In the genomic region with DNA sequence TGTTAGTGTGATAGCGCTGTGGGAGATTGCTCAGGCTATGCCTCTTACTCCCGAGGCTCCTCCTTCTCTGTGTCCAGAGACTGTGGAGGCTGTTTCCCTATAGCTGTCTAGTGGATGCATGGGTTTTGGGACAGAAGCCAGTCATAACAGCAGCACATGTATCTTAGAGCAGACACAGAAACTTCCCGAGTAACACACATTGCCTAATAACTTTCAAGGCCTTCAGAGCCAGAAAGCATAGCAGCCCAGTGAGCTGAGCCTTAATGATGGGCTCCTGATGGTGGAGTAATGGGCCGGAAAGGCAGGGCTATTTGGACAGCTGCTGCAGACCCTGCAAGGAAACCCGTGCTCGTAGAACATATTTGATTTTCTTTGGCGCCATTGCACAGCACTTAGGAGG, we compare ENCODE assay signal across 12 mouse cellular contexts.
DNase-seq lines count a peak whose midpoint lies in the region; ATAC-seq lines count a peak whose summit lies in the region.
"Had no signal": no experiment of that assay in that cellular context is flagged by ENCODE, and none has a peak within 500 bp of the region (broad histone marks: within the 10 kb centered on the region; RNA-seq: fewer than 3 reads in every experiment).

No protein-coding gene starts in this region.

- ATAC-seq in hindbrain, embryonic 16.5 days = peak; percentile 34; the same call in 1 of the 2 replicates
- ATAC-seq in hindbrain, embryonic 11.5 days (ENCODE audit: low FRiP score) = no peak
- ATAC-seq in limb, embryonic 13.5 days (ENCODE audit: low FRiP score, low read depth) = peak; percentile 64
- ATAC-seq: Patski had no signal

- H3K9ac ChIP-seq in hindbrain, embryonic 16.5 days (ENCODE audit: low read depth, low read length) = no peak overlapping the region
- no peak overlapping the region for H3K9ac ChIP-seq in hindbrain, embryonic 11.5 days (ENCODE audit: low read depth, low read length)
- no peak overlapping the region for H3K9ac ChIP-seq in limb, embryonic 13.5 days

- peak; percentile 21 for DNase-seq in embryo, embryonic 10 days (ENCODE audit: low spot score)
- DNase-seq in embryo, embryonic 9.5 days (ENCODE audit: extremely low spot score) = no peak
- DNase-seq in hindbrain, embryonic 11.5 days (ENCODE audit: low spot score) = no peak
- no peak for DNase-seq in limb, embryonic 10.5 days (ENCODE audit: low spot score)
- peak; percentile 32 for DNase-seq in embryo, embryonic 10.5 days (ENCODE audit: low spot score)
- no peak for DNase-seq in right cerebral cortex, postnatal 4 days
- DNase-seq: cerebellum, adult 11 months; gastrocnemius, postnatal 14 days; right cerebral cortex, adult 18-20 months had no signal

- no peaks in the 10 kb centered on the region for H3K9me3 ChIP-seq in hindbrain, embryonic 16.5 days (ENCODE audit: control insufficient read depth, low read length)
- H3K9me3 ChIP-seq in hindbrain, embryonic 11.5 days (ENCODE audit: control insufficient read depth, low read length) = no peaks in the 10 kb centered on the region
- no peaks in the 10 kb centered on the region for H3K9me3 ChIP-seq in limb, embryonic 13.5 days
- no peaks in the 10 kb centered on the region for H3K9me3 ChIP-seq in limb, embryonic 10.5 days (replicated peaks)

- no peak overlapping the region for H3K4me3 ChIP-seq in hindbrain, embryonic 16.5 days (ENCODE audit: low read length)
- H3K4me3 ChIP-seq in hindbrain, embryonic 11.5 days (ENCODE audit: low read depth, low read length) = no peak overlapping the region
- no peak overlapping the region for H3K4me3 ChIP-seq in limb, embryonic 13.5 days
- no peak overlapping the region for H3K4me3 ChIP-seq in limb, embryonic 10.5 days

- no peaks in the 10 kb centered on the region for H3K27me3 ChIP-seq in hindbrain, embryonic 16.5 days (replicated peaks; ENCODE audit: control insufficient read depth, insufficient read depth, low read length)
- no peaks in the 10 kb centered on the region for H3K27me3 ChIP-seq in hindbrain, embryonic 11.5 days (ENCODE audit: control insufficient read depth, insufficient read depth, low read length)
- 0 out of 2 replicates have a peak, but pooled peaks cover 3% of the 10 kb centered on the region for H3K27me3 ChIP-seq in limb, embryonic 13.5 days
- no peaks in the 10 kb centered on the region for H3K27me3 ChIP-seq in limb, embryonic 10.5 days (ENCODE audit: low read depth, poor library complexity, severe bottlenecking)
- H3K27me3 ChIP-seq: Patski had no signal

- no peak overlapping the region for H3K27ac ChIP-seq in hindbrain, embryonic 16.5 days (ENCODE audit: low read depth, low read length)
- no peak overlapping the region for H3K27ac ChIP-seq in hindbrain, embryonic 11.5 days (ENCODE audit: low read depth, low read length)
- H3K27ac ChIP-seq in limb, embryonic 13.5 days = no peak overlapping the region
- no peak overlapping the region for H3K27ac ChIP-seq in limb, embryonic 10.5 days

- WGBS in hindbrain, embryonic 16.5 days = 60% methylated on average over 7 of the region's 7 CpGs
- 74% methylated on average over 7 of the region's 7 CpGs for WGBS in hindbrain, embryonic 11.5 days
- 62% methylated on average over 7 of the region's 7 CpGs for WGBS in limb, embryonic 13.5 days
- WGBS in limb, embryonic 10.5 days = 82% methylated on average over 7 of the region's 7 CpGs

- H3K4me1 ChIP-seq in hindbrain, embryonic 16.5 days (ENCODE audit: control insufficient read depth, insufficient read depth, low read depth, low read length) = peaks cover 10% of the 10 kb centered on the region
- no peaks in the 10 kb centered on the region for H3K4me1 ChIP-seq in hindbrain, embryonic 11.5 days (replicated peaks; ENCODE audit: control insufficient read depth, insufficient read depth, low read length)
- H3K4me1 ChIP-seq in limb, embryonic 13.5 days = peaks cover 8% of the 10 kb centered on the region; the same call in 1 of the 2 replicates
- H3K4me1 ChIP-seq in limb, embryonic 10.5 days = no peaks in the 10 kb centered on the region

- H3K4me2 ChIP-seq in hindbrain, embryonic 16.5 days (ENCODE audit: low read length) = no peak overlapping the region
- no peak overlapping the region for H3K4me2 ChIP-seq in hindbrain, embryonic 11.5 days (replicated peaks; ENCODE audit: low read depth, low read length)
- H3K4me2 ChIP-seq in limb, embryonic 13.5 days (replicated peaks) = no peak overlapping the region

- no peaks in the 10 kb centered on the region for H3K36me3 ChIP-seq in hindbrain, embryonic 16.5 days (ENCODE audit: control insufficient read depth, insufficient read depth, low read length)
- H3K36me3 ChIP-seq in hindbrain, embryonic 11.5 days (ENCODE audit: control insufficient read depth, insufficient read depth, low read length) = no peaks in the 10 kb centered on the region
- no peaks in the 10 kb centered on the region for H3K36me3 ChIP-seq in limb, embryonic 13.5 days
- H3K36me3 ChIP-seq in limb, embryonic 10.5 days = no peaks in the 10 kb centered on the region

Comparison
In these comparisons a context has a peak if more than half of its experiments do, and no peak if none do; other contexts are left out.
1. DNase-seq: peak in embryo, embryonic 10 days (single experiment) and embryo, embryonic 10.5 days (single experiment); none in embryo, embryonic 9.5 days (single experiment), hindbrain, embryonic 11.5 days (single experiment), limb, embryonic 10.5 days (single experiment) and right cerebral cortex, postnatal 4 days (single experiment).